Mouse (Mus musculus): ENCODE results near the gene Ttc30b.
"Not testable (repeated sequence)": the region's sequence is repeated elsewhere in the genome, so short reads cannot be mapped to it uniquely, and the experiment has no call there.

- TF ChIP-seq CTCF, EP300 (IDR thresholded peaks at IDR 0.05; ENCODE audit: low read depth): not testable (repeated sequence)
Observed at GRCm38 (mm10) chr2:75980933-75981439, 42.6 kb upstream of the Ttc30b start.
